Mouse (Mus musculus) liver, postnatal 0 days (tissue): Measurements from ENCODE around the gene Kpnb1.

Source experiments
- CTCF ChIP-seq: sonication (generic); IDR thresholded peaks from 2 replicates; pipeline ENCODE4 v1.5.1; 2016; ENCODE audit warnings: antibody characterized with exemption, low read depth
- EP300 ChIP-seq: IDR thresholded peaks from 2 replicates; pipeline ENCODE4 v1.6.1; 2016; ENCODE audit warnings: antibody characterized with exemption, low read depth, mild to moderate bottlenecking

DNA sequence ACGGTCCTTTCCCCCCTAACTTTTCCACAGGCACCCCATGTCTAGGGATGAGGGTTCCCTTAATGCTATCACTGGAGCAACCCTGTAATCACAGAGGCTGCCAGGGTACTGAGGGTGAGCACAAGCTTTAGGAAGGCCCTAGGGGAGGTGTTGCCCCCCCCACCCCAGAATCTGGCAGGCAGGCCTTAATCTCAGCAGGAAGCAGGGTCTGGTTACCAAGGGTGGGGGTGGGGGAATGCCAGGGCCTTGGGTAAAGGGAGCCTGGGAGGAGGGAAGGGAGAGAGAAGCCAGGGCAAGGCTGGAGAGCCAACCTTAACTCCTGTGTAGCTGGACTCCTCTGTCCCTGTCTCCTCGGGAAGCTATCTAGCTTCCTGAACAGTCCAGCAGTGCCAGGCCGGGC lies 67.0 kb downstream of the Kpnb1 start:
- TF ChIP-seq CTCF (no peak), EP300 (no peak)
